ENCODE assay signal across 20 mouse cellular contexts in genomic region chr14:27785562-27785961, GRCm38 (mm10).
DNase-seq lines count a peak whose midpoint lies in the region; ATAC-seq and TF ChIP-seq lines count a peak whose summit lies in the region.
"Had no signal": no experiment of that assay in that cellular context is flagged by ENCODE, and none has a peak within 500 bp of the region (broad histone marks: within the 10 kb centered on the region; RNA-seq: fewer than 3 reads in every experiment).

No protein-coding gene starts in this region.

- WGBS in intestine, embryonic 15.5 days: 86% methylated on average over 2 of the region's 2 CpGs
- WGBS in intestine, embryonic 16.5 days: 78% methylated on average over 2 of the region's 2 CpGs
- 65% methylated on average over 2 of the region's 2 CpGs for WGBS in intestine, postnatal 0 days

- TF ChIP-seq CTCF in intestine, postnatal 0 days (IDR thresholded peaks at IDR 0.05; ENCODE audit: low read depth): no peak

- no peak overlapping the region for H3K27ac ChIP-seq in intestine, embryonic 15.5 days
- no peak overlapping the region for H3K27ac ChIP-seq in intestine, embryonic 16.5 days (ENCODE audit: low read length)
- H3K27ac ChIP-seq in intestine, postnatal 0 days (ENCODE audit: low read depth, low read length): no peak overlapping the region

- no peaks in the 10 kb centered on the region for H3K9me3 ChIP-seq in intestine, embryonic 15.5 days
- H3K9me3 ChIP-seq in intestine, embryonic 16.5 days (ENCODE audit: control insufficient read depth, low read length): no peaks in the 10 kb centered on the region
- no peaks in the 10 kb centered on the region for H3K9me3 ChIP-seq in intestine, postnatal 0 days (ENCODE audit: control insufficient read depth)

- intact Hi-C loops in left cerebral cortex, postnatal 14 days (cut with DNase I): no loop called here
- intact Hi-C loops in heart, postnatal 14 days (cut with DNase I): no loop called here

- H3K4me2 ChIP-seq in intestine, embryonic 15.5 days (replicated peaks): no peak overlapping the region
- H3K4me2 ChIP-seq in intestine, embryonic 16.5 days (ENCODE audit: low read depth, low read length): no peak overlapping the region
- no peak overlapping the region for H3K4me2 ChIP-seq in intestine, postnatal 0 days (replicated peaks; ENCODE audit: low read depth)

- no peaks in the 10 kb centered on the region for H3K27me3 ChIP-seq in intestine, embryonic 15.5 days (replicated peaks)
- H3K27me3 ChIP-seq in intestine, embryonic 16.5 days (replicated peaks; ENCODE audit: control insufficient read depth, insufficient read depth, low read length): no peaks in the 10 kb centered on the region
- no peaks in the 10 kb centered on the region for H3K27me3 ChIP-seq in intestine, postnatal 0 days (replicated peaks; ENCODE audit: control insufficient read depth, insufficient read depth, low read length)
- H3K27me3 ChIP-seq: CH12.LX, Patski had no signal

- H3K4me1 ChIP-seq in intestine, embryonic 15.5 days (replicated peaks): no peaks in the 10 kb centered on the region
- no peaks in the 10 kb centered on the region for H3K4me1 ChIP-seq in intestine, embryonic 16.5 days (ENCODE audit: control insufficient read depth, insufficient read depth, low read length)
- 0 out of 2 replicates have a peak, but pooled peaks cover 5% of the 10 kb centered on the region for H3K4me1 ChIP-seq in intestine, postnatal 0 days (replicated peaks; ENCODE audit: control insufficient read depth, insufficient read depth, low read length)

- DNase-seq in left cerebral cortex, postnatal 14 days (ENCODE audit: low spot score in 2 of 2): no peak
- no peak for DNase-seq in heart, postnatal 14 days
- no peak for DNase-seq in cerebellum, postnatal 4 days (ENCODE audit: low spot score in 2 of 2)
- DNase-seq: adrenal gland, adult 2 months; adrenal gland, adult 8-10 months; adrenal gland, postnatal 10 days; adrenal gland, postnatal 14 days; adrenal gland, postnatal 25 days; adrenal gland, postnatal 36 days; B cell, adult 2 months; cerebellum, adult 11 months; cerebellum, adult 11-12 months had no signal

- H3K36me3 ChIP-seq in intestine, embryonic 15.5 days: no peaks in the 10 kb centered on the region
- no peaks in the 10 kb centered on the region for H3K36me3 ChIP-seq in intestine, embryonic 16.5 days (ENCODE audit: control insufficient read depth, insufficient read depth, low read length)
- no peaks in the 10 kb centered on the region for H3K36me3 ChIP-seq in intestine, postnatal 0 days (ENCODE audit: control insufficient read depth, insufficient read depth)
- H3K36me3 ChIP-seq: G1E had no signal

- no peak overlapping the region for H3K9ac ChIP-seq in intestine, embryonic 15.5 days
- H3K9ac ChIP-seq in intestine, embryonic 16.5 days (ENCODE audit: low read depth, low read length): no peak overlapping the region
- H3K9ac ChIP-seq in intestine, postnatal 0 days (ENCODE audit: low read depth, low read length): no peak overlapping the region

- no peak overlapping the region for H3K4me3 ChIP-seq in intestine, embryonic 15.5 days (replicated peaks)
- no peak overlapping the region for H3K4me3 ChIP-seq in intestine, embryonic 16.5 days (ENCODE audit: low read length)
- no peak overlapping the region for H3K4me3 ChIP-seq in intestine, postnatal 0 days (ENCODE audit: low read depth, low read length)

- peak; percentile 53; the same call in 1 of the 2 replicates for ATAC-seq in intestine, embryonic 15.5 days
- peak; percentile 73 for ATAC-seq in intestine, embryonic 16.5 days
- ATAC-seq in intestine, postnatal 0 days: peak; percentile 66
- ATAC-seq: activated CD4-positive, CD25-positive, alpha-beta regulatory T cell, adult 4 months; CD4-positive, CD25-positive, alpha-beta regulatory T cell, adult 4 months; Patski had no signal
